Mouse (Mus musculus) lung, embryonic 16.5 days (tissue): Measurements from ENCODE around the gene Gfpt2. TPM values are rescaled to one million over a fixed set of nuclear protein-coding genes. Genes with fewer than 3 reads are reported as not detected.

ENCODE experiments used
- ATAC-seq: fragments of 200-750 bp; cut with Nextera tagmentation; 2 replicates; pipeline ENCODE4 v1.8.0; 2017; ENCODE audit warnings: low read depth, mild to moderate bottlenecking, moderate library complexity
- H3K27ac ChIP-seq: fragments of 300-500 bp; sonication (generic); 2 replicates; pipeline ENCODE4 v1.5.1; 2014; ENCODE audit warnings: mild to moderate bottlenecking, control low read depth, low read length
- H3K27me3 ChIP-seq: fragments of 300-500 bp; sonication (generic); 2 replicates; pipeline ENCODE4 v1.6.1; 2014; ENCODE audit warnings: low read depth, low read length, mixed read lengths; ENCODE audit not compliant: control insufficient read depth, insufficient read depth
- H3K36me3 ChIP-seq: fragments of 300-500 bp; sonication (generic); 2 replicates; pipeline ENCODE4 v1.6.1; 2014; ENCODE audit warnings: low read length; ENCODE audit not compliant: control insufficient read depth, insufficient read depth
- H3K4me1 ChIP-seq: fragments of 300-500 bp; sonication (generic); replicated peaks from 2 replicates; pipeline ENCODE4 v1.6.1; 2014; ENCODE audit warnings: low read length, mixed read lengths; ENCODE audit not compliant: control insufficient read depth, insufficient read depth
- H3K4me2 ChIP-seq: fragments of 300-500 bp; sonication (generic); 2 replicates; pipeline ENCODE4 v1.6.1; 2014; ENCODE audit warnings: low read depth, low read length, control low read depth
- H3K4me3 ChIP-seq: fragments of 300-500 bp; sonication (generic); 2 replicates; pipeline ENCODE4 v1.5.1; 2014; ENCODE audit warnings: mild to moderate bottlenecking, low read length, control low read depth
- H3K9ac ChIP-seq: fragments of 300-500 bp; sonication (generic); 2 replicates; pipeline ENCODE4 v1.6.1; 2014; ENCODE audit warnings: low read length, control low read depth
- H3K9me3 ChIP-seq: fragments of 300-500 bp; sonication (generic); 2 replicates; pipeline ENCODE4 v1.6.1; 2016; ENCODE audit warnings: low read length; ENCODE audit not compliant: control insufficient read depth
- WGBS: fragments of 180-500 bp; shearing (Covaris S2); extraction: QIAGEN DNeasy Blood & Tissue Kit; methylation state at CpG from one replicate; pipeline ENCODE4 v1.1.7; 2014; 5-methylcytosine and 5-hydroxymethylcytosine counted together
- microRNA-seq: library from miRNA; unstranded; fragments of <30 nt; microRNA quantifications from one replicate; pipeline ENCODE4, GENCODE M21; 2016
- polyA plus RNA-seq: library from polyadenylated mRNA; unstranded; fragments of >200 nt; fragmentation: Nextera tagmentation; extraction: Ambion mirVana; gene quantifications from 2 replicates; pipeline ENCODE4 v1.2.1, GENCODE M21; 2015

Gene Gfpt2
- polyA plus RNA-seq, 1 experiment from 2014 or later, result 11.8 TPM

DNA sequence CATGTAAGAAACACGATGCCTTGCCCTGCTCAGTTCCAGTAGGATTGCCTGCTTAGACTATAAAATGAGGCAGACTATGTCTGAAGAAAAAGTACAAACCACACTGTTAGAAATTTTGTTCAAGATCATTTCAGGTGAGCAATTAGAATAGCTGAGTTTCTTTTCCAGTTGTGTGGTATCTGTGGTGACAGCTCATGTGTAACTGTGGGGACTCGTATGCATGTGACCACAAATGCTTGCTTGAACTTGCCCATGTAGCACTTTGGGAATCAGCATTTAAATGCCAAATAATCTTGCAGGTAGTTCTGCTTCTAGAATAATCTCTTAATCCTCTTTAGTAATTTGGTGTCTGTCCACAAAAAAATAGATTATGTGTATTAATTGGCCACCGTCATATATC lies 89.4 kb downstream of the Gfpt2 start:
- Histone ChIP-seq H3K27ac (no peak overlapping the region), H3K9ac (no peak overlapping the region), H3K4me1 (peaks cover 4% of the 10 kb centered on the region; the same call in 1 of the 2 replicates), H3K4me3 (no peak overlapping the region), H3K36me3 (peaks cover 3% of the 10 kb centered on the region), H3K27me3 (no peaks in the 10 kb centered on the region), H3K4me2 (no peak overlapping the region), H3K9me3 (no peaks in the 10 kb centered on the region)
- 91% methylated on average over 3 of the region's 3 CpGs for WGBS
- ATAC-seq, result no peak

Small RNA genes lying within 50 kb of the gene (microRNA-seq; reads per million reads assigned to microRNA genes)
- gene Gm23813, result not detected

Other genes with a start within 250 kb of the Gfpt2 start
- not detected in 2 replicates for gene Olfr1380, start 237.3 kb upstream of the Gfpt2 start, polyA plus RNA-seq
- gene Flt4, start 184.9 kb upstream of the Gfpt2 start, polyA plus RNA-seq, result 8.8 and 10.7 TPM in 2 replicates
- gene Scgb3a1, start 130.6 kb upstream of the Gfpt2 start, polyA plus RNA-seq, result 3.1 and 12.6 TPM in 2 replicates
- gene Cnot6, start 81.5 kb upstream of the Gfpt2 start, polyA plus RNA-seq, result 54.2 and 57.1 TPM in 2 replicates
- gene Mapk9, start 52.6 kb downstream of the Gfpt2 start, polyA plus RNA-seq, result 33.0 and 33.7 TPM in 2 replicates
- gene Rasgef1c, start 107.7 kb downstream of the Gfpt2 start, polyA plus RNA-seq, result 0.23 TPM in 1 of 2 replicates, not detected in the other
- 29.0 and 38.3 TPM in 2 replicates for gene Rnf130, start 231.2 kb downstream of the Gfpt2 start, polyA plus RNA-seq